Mouse (Mus musculus): ENCODE measurements at regions not wholly inside any gene's neighbourhood (a gene's known extent, or its start where the extent isn't known, plus 50 kb on each side); places are given as distances from the start of the nearest gene placed in this dataset.

DNA sequence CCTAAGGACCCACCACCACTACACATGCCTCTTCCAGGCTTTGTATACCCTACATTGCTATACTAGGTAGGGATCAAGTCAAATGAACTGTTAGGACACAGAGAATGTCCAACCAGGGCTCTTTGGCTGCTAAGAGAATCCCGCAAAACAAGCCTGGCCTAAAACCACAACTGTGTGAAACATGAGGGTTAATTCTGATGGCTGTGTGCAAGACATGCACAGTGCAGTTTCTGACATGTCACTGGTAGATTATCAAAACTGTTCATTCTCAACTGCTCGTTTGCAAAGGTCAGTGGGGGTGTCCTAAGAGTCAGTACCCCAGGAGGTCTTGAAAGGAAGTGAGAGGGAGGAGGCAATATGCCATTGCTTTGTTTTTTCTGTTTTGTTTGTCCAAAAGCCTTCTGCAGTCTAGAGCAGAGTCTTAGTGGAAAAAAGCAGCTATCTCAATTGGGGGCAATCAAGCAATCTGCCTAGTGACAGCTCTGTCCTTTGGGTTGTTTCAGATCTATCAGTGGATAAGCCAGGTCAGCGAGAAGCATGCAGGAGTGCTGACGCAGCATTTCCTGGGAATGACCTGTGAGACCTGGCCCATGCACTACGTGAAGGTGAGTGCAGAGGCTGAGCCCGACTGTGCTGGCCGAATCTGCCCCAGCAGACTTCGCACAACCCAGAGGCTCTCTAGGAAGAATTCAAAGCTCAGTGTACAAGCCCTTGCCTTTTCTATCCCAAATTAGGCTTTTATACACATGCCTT is 151.3 kb upstream of the 4933402D24Rik start:
- no peak for DNase-seq

DNA sequence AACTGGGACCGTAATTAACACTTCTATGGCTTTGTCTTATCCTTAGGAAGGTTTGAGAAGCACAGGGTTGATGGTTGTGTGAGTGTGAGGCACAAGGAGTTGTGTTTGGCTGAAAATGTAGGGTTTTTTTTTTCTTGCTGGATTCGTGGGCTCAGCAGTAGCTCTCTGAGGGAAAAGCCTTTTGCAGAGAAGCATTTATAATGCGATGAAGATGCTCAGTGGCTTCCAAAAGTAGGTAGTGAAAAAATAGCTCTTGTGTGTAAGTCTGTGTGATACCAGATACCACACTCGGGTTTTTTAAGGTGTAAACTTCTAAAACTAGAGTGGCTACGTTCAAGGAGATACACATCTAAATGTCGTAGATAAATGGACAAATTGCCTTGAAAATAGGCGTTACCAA is 149.1 kb upstream of the 4933402D24Rik start:
- DNase-seq = no peak

DNA sequence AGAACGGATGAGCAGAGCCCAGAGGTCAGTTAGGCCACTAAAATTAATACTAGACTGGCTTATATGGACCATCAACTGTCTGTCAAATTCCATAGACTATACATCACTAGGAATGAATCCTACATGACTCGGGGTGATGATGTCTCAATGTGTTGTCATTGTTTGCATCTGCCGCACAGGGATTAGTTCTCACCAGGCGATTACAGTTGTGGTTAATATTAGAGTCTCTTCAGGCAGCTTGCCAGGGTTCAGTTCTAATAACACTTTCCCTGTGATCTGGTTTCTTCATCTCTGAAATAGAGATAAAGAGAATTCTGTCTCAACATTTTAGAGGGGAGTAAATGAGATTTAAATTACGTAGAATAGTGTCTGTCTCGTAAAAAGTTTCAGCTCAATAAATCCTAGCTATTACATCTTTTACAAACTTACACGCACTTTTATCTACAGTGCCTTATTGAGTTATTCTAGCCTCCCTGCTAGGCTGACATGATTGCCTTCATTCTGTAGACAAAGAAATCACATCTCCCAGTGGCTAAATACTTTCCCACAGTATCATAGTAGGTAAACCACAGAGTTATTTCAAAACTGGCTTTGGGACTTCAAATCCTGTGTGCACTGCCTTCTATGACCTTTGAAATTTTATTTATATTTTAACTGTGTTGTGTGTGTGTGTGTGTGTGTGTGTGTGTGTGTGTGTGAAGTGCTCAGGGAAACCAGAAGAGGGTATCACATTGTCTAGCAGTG is 148.0 kb upstream of the 4933402D24Rik start:
- no peak for DNase-seq

DNA sequence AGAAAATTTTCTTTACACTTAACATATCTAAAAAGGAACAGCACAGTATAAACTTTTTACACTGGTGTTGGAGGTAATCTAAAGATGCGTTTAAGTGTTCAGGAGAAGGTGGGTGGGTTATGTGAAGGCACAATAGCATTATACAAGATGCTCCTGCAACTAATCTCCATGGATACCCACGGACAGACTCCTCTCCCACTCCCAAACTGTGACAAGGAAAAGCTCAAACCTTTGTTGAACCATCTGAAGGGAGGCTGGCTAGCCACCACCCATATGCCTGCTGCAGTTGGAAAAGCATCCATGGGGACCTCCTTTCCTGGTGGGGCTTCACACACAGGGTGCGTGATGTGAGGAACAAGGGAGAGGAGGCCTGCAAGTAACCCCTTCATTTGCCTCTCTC is 141.7 kb upstream of the 4933402D24Rik start:
- DNase-seq = no peak

DNA sequence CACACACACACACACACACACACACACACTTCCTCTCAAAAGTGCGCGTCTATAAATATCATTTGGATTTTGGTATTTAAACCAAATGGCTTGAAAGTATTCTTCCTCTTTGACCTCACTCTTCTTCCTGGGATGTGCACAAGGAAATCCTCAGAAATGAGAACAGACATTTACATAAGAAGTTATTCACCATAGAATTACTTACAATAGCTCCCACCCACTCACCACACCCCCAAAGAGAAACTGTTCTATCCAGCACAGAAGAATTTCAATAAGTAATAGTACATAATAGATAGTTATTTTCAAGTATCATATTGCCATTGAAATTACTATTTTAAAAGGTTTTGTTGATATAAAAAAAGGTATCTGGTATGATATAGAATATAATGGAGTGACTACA is 140.1 kb upstream of the 4933402D24Rik start:
- DNase-seq = no peak

DNA sequence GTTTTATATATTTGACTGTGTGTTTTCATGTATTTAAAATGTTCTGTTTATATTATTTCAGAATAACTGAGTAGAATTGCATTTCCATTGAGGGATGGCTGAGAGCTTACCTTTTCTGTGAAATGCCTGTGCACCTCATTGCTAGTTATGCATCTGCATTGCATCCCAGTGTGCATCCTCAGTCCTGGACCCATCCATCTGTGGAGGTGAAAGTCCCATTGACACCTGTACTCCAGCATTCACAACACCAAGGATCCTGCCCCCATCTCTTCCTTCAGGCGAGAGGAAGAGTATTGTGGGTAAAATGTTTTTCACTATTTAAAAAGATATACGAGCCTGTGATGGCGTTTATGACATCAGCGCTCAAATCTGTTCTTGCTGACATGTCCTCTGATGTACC is 134.6 kb upstream of the 4933402D24Rik start:
- DNase-seq = no peak

DNA sequence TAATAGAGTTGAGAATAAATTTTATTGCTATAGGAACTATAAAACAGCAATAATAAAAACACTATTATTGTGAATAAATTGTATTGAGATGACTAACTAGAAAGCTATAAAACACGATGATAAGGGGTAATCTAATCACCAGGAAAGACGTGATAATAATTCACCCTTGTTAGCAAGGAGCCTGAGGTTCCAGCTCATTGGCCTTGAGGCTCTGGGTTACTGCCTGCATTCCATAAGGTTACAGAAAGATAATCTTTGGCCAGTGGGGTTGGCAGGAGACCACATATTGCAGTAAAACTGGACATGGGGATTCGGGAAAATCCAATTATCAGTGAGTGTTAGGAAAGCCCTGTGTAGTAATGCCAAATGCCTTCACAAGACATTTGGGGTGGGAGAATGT is 134.1 kb upstream of the 4933402D24Rik start:
- no peak for DNase-seq

DNA sequence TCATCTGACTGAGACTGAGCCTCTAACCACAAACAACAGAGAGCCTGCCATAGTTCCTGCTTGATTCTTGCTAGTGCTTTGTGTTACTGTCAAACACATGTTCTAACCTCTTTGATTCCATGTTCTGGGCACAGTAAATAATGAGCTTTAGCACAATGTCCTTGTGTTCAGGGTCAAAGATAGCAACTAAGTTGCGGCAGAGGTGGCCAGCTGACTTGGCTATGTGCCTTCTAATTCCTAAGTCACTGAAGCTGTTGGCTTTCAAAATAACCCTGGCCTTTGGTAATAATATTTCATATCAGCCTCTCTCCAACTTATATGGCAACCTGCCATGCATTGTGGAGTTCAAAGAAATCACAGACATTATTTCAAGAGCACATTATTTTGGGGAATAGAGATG is 133.3 kb upstream of the 4933402D24Rik start:
- peak; percentile 3 for DNase-seq

DNA sequence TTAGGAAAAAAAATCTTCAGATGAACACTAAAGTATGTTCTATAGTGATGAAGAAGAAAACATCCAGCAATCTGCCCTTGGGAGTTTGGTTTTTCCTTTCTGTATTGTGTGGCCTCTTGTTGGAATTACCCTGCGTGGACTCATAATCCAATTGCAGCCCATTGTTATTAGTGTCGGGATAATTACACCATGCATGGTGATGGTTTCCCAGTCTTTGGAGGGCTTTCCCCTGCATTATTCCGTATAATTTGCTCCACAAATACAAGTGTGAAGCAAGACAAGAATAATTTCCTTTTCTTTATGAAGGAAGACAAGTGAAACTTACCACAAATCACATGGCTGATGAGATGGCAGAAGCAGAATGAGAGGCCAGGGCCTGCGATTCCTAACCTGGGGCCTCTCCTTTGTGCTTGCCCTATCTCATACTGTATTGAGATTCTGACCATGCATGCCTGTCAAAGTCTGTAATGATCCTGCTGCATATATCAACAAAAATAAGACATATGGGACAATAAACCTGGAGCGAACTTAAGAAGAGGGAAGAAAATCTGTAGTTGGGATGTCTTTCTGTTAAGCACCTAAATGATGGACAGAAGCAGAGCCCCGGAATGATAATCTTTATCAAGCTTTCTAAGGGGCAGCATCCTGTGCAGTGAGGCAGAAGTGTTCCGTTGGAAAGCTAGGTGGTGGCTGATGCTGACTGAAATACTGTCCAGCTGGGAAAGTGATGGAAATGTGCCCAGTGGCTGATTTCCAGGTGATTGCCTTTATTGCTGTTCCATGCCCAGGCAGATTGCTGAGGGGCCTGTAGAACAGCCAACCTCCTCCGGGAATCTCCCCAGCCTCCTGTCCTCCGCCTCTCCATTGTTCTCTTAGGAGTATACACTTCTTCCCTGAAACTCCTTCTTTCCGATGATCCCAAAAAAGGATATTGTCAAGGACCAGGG is 130.8 kb upstream of the 4933402D24Rik start:
- no peak for DNase-seq

DNA sequence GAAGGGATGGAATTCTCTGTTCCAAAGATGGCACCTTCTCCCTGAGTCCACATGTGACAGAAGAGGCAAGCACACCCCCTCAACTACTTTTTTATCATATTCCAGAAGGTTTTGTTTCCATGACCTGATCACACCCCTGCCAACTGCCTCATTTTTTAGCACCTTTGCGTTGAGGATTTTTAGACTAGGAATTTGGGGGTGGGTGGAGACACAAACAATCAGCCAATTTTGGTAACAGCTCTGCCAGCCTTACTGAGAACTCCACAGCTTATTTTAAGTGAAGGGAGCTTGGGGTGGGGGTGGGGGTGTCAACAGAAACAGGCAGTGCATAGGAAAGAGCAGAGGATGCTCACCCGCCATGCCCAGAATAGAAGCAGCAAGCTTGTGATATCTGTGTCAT is 129.7 kb upstream of the 4933402D24Rik start:
- DNase-seq = no peak

DNA sequence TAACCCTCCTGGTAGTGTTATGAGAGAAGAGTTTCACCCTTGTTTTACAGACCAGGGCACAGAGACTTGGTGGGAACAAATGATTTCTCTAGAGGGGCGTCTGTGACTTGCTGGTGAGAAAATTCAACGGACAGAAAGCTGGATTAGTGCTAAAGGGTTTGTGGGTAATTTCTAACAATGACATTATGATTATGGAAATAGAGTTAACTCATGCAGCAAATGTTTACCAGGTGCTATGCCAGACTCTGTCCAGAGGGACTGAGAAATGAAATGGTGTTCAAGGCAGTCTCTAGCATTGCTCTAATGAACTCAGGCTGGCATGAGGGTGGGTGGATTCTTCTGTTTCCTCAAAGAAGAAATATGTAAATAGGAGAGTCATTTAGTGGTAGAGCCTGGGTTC is 128.5 kb upstream of the 4933402D24Rik start:
- no peak for DNase-seq

DNA sequence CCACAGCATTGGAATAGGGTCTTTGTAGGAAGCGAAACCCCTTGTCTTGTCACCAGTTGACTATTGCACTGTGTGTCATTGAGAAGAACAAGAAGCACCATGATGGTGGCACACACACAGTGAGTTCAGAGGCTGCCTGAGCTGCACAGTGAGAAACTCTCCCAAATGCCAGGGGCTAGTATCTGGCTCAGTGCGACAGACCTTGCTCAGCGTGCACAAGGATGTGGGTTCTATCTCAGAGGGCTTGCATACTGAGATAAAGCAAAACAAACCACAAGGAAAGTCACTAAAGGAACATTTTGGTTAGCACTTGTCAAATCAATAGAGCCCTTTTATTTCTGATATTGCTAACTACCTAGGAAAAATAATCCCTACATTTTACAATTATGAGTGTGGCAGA is 110.5 kb upstream of the 4933402D24Rik start:
- no peak for DNase-seq

DNA sequence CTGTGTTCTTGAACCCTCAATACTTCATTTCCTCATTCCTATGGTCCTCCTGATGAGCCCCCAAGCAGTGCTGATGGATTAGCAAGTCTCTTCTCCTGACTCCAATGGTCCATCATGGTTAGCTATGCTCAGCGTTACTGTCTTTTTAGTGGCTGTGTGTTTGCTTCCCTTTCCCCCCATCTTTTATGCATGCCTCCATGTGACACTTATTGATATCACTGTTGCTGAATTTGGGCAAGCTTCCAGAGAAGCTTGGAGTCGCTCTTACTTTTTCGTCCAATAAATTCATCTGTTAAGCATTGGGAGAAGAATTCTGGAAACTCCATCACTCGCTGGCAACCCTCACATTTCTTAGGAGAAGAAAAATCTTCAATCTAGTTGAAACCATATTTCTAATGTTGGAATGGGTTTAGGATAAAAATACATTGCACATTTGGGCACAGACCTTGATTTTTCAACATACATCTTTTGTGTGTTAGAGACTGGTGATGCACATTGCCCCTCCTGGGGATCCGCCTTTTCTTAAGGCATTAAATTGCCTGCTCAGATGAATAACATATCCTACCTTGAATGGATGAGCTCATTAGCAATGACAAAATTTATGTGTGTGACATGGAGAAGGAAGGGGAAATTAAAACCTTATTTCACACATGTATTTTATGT is 107.7 kb upstream of the 4933402D24Rik start:
- DNase-seq = no peak

DNA sequence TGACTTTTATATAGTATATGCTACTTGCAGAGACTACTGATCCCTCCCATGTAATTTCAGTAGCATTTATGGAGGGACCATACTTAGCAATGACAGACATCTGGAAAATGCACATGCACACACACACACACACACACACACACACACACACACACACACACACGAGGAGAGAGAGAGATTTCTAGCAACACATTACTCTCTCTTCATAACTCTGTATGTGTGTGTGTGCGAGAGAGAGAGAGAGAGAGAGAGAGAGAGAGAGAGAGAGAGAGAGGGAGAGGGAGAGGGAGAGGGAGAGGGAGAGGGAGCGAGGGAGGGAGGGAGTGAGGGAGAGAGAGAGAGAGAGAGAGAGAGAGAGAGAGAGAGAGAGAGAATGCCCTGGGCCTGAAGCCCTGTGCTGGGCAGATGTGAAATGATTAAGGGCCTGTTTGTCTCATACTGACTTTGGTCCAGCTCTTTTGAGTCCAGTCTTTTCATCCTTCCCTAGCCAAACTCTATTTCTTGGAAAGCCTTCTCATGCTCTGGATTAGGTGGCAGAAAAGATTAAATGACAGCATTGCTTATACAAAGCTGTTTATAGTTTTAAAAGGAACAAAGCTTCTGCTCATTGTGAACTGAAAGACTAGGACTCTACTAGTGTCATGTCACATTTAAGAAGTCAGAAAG is 106.4 kb upstream of the 4933402D24Rik start:
- DNase-seq = no peak

DNA sequence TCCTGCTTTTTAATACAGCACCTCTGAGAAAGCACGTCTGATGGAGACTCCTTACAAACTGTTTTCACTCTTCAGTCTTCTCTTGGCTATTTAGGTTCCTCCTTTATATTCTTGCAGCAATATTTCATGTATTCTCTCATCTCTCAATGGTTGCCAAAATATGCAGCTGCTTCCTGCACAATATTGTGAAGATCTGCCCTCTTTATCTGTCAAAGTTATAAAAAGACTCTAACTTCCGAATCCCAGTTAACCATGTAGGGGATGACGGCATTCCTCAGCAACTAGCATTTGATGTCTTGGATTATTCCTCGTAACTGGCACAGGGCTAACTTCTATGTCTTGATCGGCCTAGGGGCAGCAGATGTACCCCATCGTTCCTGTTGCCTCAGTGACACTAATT is 102.8 kb upstream of the 4933402D24Rik start:
- DNase-seq = no peak

DNA sequence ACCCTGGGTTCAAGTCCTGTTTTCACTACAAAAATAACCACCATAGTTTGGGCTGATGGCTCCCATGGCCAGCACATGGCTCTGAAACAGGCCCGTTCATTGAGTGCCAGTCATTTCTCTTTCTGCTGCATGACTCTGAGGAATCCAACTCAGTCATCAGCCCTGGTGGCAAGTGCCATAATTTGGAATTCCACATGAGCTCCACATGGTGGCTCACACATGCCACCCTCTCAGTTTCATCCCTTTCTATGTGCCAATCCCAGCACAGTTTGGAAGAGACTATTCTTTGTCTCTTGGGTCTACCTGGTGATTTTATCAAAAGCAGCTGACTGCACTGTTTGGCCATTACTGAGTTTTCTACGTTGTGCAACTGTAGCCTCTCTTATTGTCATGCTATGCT is 100.3 kb upstream of the 4933402D24Rik start:
- no peak for DNase-seq

DNA sequence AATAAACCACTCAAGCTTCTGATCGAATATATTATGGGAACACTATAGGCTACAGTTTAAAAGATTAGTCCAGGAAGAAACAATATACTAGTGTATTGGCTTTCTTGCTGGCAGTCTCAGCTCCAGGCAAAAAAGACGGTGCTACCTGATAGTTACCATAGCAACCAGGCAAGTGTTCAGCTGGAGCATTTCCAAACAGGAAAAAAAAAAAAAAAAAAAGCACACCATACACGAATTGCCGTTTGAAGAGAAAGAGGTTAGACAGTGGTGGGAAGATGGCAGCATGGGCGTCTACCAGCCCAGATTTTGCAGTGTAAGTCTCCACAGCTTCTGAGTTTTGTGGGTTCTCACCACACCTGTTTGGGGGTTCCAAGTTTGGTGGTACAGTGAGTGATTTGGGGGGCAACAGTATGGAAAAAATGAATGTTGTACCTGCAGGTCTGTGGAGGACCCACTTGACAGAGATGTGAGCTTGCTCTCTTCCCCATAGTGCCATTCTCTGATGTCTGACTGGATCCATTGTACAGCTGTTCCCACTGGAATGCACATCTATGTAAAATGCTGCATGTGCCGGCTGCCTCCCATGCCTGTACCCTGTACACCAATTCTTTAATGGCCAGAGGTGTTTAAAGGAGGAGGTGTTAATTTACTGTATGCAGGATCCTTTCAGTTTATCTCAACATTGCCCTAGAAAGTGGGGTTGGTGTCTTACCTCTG is 89.0 kb upstream of the 4933402D24Rik start:
- no peak for DNase-seq

DNA sequence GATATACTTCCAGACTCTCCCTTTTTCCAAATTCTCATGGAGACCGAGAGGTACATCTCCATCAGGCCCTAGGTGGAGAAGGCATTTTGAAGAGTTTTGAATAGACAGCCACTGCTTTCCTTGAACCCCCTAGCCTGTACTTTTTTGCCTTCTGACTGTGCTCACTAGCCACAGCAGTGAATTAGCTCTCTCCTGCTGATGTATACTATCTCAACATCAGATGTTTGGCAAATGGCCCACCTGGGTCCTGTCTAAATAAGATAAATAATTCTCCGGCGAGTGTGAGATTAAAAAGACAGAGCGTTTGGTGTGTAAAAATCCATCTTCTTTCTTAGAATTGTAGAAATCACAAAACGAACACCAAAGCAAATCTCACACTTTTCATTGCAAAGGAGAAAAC is 88.4 kb upstream of the 4933402D24Rik start:
- DNase-seq = no peak

DNA sequence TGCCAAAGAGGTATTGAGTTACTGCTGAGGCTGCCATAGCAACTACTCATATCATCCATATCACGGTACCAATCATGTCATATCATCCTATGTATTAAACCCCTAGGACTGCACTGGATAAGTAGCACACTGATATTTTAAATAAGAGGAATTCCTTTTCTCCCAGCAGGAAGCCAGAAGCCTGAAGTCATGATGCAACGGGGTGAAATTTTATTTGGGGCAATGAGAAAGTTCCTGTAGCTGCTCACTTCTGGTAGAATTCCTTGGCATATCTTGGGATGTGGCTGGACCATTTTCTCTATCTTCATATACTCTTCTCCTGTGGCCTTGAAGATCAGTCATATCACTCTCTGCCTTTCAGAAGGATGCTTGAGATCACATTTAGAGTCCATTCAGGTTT is 87.3 kb upstream of the 4933402D24Rik start:
- DNase-seq = no peak

DNA sequence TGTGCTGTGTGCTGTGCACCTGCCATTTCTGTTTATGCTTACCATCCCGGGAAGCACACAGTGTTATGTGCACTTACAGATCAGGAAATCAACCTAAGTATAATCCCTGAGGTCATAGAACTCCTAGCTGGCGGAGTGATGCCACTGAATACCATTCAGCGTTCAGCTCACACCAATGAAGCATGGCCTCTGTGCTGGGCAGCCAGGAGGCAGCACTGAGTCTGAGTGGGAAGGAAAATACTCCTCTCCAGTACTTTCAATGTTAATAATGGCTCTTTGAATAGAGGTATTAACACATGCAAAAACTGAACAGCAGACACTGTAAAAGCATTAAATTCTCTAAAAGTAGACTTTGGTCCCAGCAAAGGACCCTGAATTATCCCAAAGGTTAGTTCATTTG is 85.7 kb upstream of the 4933402D24Rik start:
- no peak for DNase-seq

DNA sequence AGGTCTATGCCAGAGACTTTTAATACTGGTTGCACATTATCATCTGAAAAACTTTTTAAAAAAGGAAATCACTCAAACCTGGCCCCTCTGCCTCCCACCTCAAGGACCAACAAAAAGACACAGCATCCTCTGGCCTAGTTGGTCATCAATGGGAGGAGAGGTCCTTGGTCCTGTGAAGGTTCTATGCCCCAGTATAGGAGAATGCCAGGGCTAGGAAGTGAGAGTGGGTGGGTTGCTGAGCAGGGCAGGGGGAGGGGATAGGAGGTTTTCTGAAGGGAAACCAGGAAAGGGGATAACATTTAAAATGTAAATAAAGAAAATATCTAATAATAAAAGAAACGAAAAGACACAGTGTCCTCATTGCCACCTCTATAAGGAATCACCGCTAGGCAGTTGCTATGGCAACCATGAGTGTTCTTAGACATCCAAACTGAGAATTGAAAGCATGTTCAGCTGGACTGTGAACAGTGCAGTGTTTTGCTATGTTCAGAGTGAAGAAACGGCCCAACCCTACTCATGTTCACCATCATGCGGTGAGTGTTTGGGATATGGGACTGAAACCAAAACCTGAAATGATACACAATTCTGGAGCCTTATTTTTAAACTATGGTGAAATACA is 82.5 kb upstream of the 4933402D24Rik start:
- no peak for DNase-seq

All from kidney, adult 18-20 months (tissue).